Mouse (Mus musculus): ENCODE results near the gene Itgb6. TPM values are rescaled to one million over a fixed set of nuclear protein-coding genes. Genes with fewer than 3 reads are reported as not detected.

The Itgb6 gene
- total and polyA plus RNA-seq, 3 experiments, result not detected

GRCm38 (mm10) chr2:60697530-60697929 is 24.9 kb downstream of the Itgb6 start:
- H3K79me2 ChIP-seq (replicated peaks; ENCODE audit: control insufficient read depth, extremely low read depth, insufficient read depth, poor library complexity, severe bottlenecking), result no peaks in the 10 kb centered on the region
- H3K9ac ChIP-seq (ENCODE audit: insufficient read depth, low read depth), result no peak overlapping the region
- H3K27ac ChIP-seq (ENCODE audit: insufficient read depth, low read depth), result no peak overlapping the region
- H3K27me3 ChIP-seq (replicated peaks), result no peaks in the 10 kb centered on the region
- DNase-seq (ENCODE audit: extremely low read depth), result no peak
- TF ChIP-seq IRF4 (IDR thresholded peaks at IDR 0.05; ENCODE audit: low read depth, low read length), result no peak
- TF ChIP-seq BHLHE40 (IDR thresholded peaks at IDR 0.05; ENCODE audit: low read depth, low read length), result no peak
- TF ChIP-seq POLR2AphosphoS2 (IDR thresholded peaks at IDR 0.05; ENCODE audit: low read depth, low read length), result no peak
- TF ChIP-seq ZNF384 (IDR thresholded peaks at IDR 0.05; ENCODE audit: low read depth, low read length), result no peak
- TF ChIP-seq SIN3A (IDR thresholded peaks at IDR 0.05; ENCODE audit: low read length), result no peak
- no peak for TF ChIP-seq RAD21 (IDR thresholded peaks at IDR 0.05; ENCODE audit: low read depth, low read length)
- TF ChIP-seq CTCF (conservative IDR thresholded peaks at IDR 0.05 in 1 of 2, IDR thresholded peaks at IDR 0.05 in 1 of 2; ENCODE audit: low read depth in 2 of 2, low read length in 2 of 2), result no peak
- no peak for TF ChIP-seq POLR2A (IDR thresholded peaks at IDR 0.05; ENCODE audit: low read depth, low read length)
- TF ChIP-seq TCF12 (IDR thresholded peaks at IDR 0.05; ENCODE audit: low read depth, low read length), result no peak
- no peak for TF ChIP-seq RCOR1 (conservative IDR thresholded peaks at IDR 0.05; ENCODE audit: low read depth, low read length)
- no peak for TF ChIP-seq CHD2 (IDR thresholded peaks at IDR 0.05; ENCODE audit: low read length)
- TF ChIP-seq E2F4 (IDR thresholded peaks at IDR 0.05; ENCODE audit: insufficient replicate concordance, low read depth, low read length), result no peak
- no peak for TF ChIP-seq KAT2A (IDR thresholded peaks at IDR 0.05; ENCODE audit: insufficient replicate concordance, low read length)
- H3K36me3 ChIP-seq (replicated peaks in 1 of 2; ENCODE audit: control insufficient read depth in 1 of 2, insufficient read depth in 1 of 2, low read length in 1 of 2), result no peaks in the 10 kb centered on the region
- no peaks in the 10 kb centered on the region for H3K9me3 ChIP-seq (replicated peaks; ENCODE audit: low read length)
- in situ Hi-C loops (cut with MboI; ENCODE audit: low pct_ligation_motif_present, low pct_unique_long_range_greater_than_20kb, low sequenced_read_pairs) (no loop called here), dilution Hi-C loops (cut with MboI; ENCODE audit: extremely low pct_ligation_motif_present, extremely low pct_unique_long_range_greater_than_20kb, low sequenced_read_pairs) (no loop called here)
- peaks cover 6 to 17% of the 10 kb centered on the region in 2 experiments; a peak in 3 of 4 replicates for H3K4me1 ChIP-seq (ENCODE audit: control insufficient read depth in 1 of 2, insufficient read depth in 2 of 2)
- H3K4me3 ChIP-seq (replicated peaks in 1 of 3; ENCODE audit: low read depth in 2 of 3, low read length in 2 of 3, poor library complexity in 1 of 3), result no peak overlapping the region
- H3K4me2 ChIP-seq (ENCODE audit: insufficient read depth, low read depth, poor library complexity, severe bottlenecking), result no peak overlapping the region

GRCm38 (mm10) chr2:60696559-60696958 is 25.9 kb downstream of the Itgb6 start:
- Histone ChIP-seq H3K79me2 (replicated peaks; ENCODE audit: control insufficient read depth, extremely low read depth, insufficient read depth, poor library complexity, severe bottlenecking) (no peaks in the 10 kb centered on the region), H3K4me3 (replicated peaks in 1 of 3; ENCODE audit: low read depth in 2 of 3, low read length in 2 of 3, poor library complexity in 1 of 3) (no peak overlapping the region), H3K4me1 (ENCODE audit: control insufficient read depth in 1 of 2, insufficient read depth in 2 of 2) (peaks cover 6 to 17% of the 10 kb centered on the region in 2 experiments; a peak in 3 of 4 replicates), H3K27me3 (replicated peaks) (no peaks in the 10 kb centered on the region), H3K27ac (ENCODE audit: insufficient read depth, low read depth) (no peak overlapping the region), H3K9ac (ENCODE audit: insufficient read depth, low read depth) (no peak overlapping the region), H3K4me2 (ENCODE audit: insufficient read depth, low read depth, poor library complexity, severe bottlenecking) (no peak overlapping the region), H3K36me3 (replicated peaks in 1 of 2; ENCODE audit: control insufficient read depth in 1 of 2, insufficient read depth in 1 of 2, low read length in 1 of 2) (no peaks in the 10 kb centered on the region), H3K9me3 (replicated peaks; ENCODE audit: low read length) (no peaks in the 10 kb centered on the region)
- no peak for DNase-seq (ENCODE audit: extremely low read depth)
- TF ChIP-seq MAX (IDR thresholded peaks at IDR 0.05; ENCODE audit: low read length), result no peak
- no peak for TF ChIP-seq E2F4 (IDR thresholded peaks at IDR 0.05; ENCODE audit: insufficient replicate concordance, low read depth, low read length)
- no peak for TF ChIP-seq ZKSCAN1 (IDR thresholded peaks at IDR 0.05; ENCODE audit: borderline replicate concordance, low read depth, low read length)
- in situ Hi-C loops (cut with MboI; ENCODE audit: low pct_ligation_motif_present, low pct_unique_long_range_greater_than_20kb, low sequenced_read_pairs) (no loop called here), dilution Hi-C loops (cut with MboI; ENCODE audit: extremely low pct_ligation_motif_present, extremely low pct_unique_long_range_greater_than_20kb, low sequenced_read_pairs) (no loop called here)

GRCm38 (mm10) chr2:60695706-60696105 is 26.7 kb downstream of the Itgb6 start:
- H3K4me1 ChIP-seq (ENCODE audit: control insufficient read depth in 1 of 2, insufficient read depth in 2 of 2), result peaks cover 6 to 17% of the 10 kb centered on the region in 2 experiments; a peak in 3 of 4 replicates
- DNase-seq (ENCODE audit: extremely low read depth), result no peak
- in situ Hi-C loops (cut with MboI; ENCODE audit: low pct_ligation_motif_present, low pct_unique_long_range_greater_than_20kb, low sequenced_read_pairs), result no loop called here
- no peaks in the 10 kb centered on the region for H3K9me3 ChIP-seq (replicated peaks; ENCODE audit: low read length)
- H3K27ac ChIP-seq (ENCODE audit: insufficient read depth, low read depth), result no peak overlapping the region
- no peaks in the 10 kb centered on the region for H3K27me3 ChIP-seq (replicated peaks)
- dilution Hi-C loops (cut with MboI; ENCODE audit: extremely low pct_ligation_motif_present, extremely low pct_unique_long_range_greater_than_20kb, low sequenced_read_pairs), result no loop called here
- no peaks in the 10 kb centered on the region for H3K79me2 ChIP-seq (replicated peaks; ENCODE audit: control insufficient read depth, extremely low read depth, insufficient read depth, poor library complexity, severe bottlenecking)
- H3K36me3 ChIP-seq (replicated peaks in 1 of 2; ENCODE audit: control insufficient read depth in 1 of 2, insufficient read depth in 1 of 2, low read length in 1 of 2), result no peaks in the 10 kb centered on the region
- no peak overlapping the region for H3K4me2 ChIP-seq (ENCODE audit: insufficient read depth, low read depth, poor library complexity, severe bottlenecking)
- no peak overlapping the region for H3K4me3 ChIP-seq (replicated peaks in 1 of 3; ENCODE audit: low read depth in 2 of 3, low read length in 2 of 3, poor library complexity in 1 of 3)
- no peak overlapping the region for H3K9ac ChIP-seq (ENCODE audit: insufficient read depth, low read depth)
- TF ChIP-seq CTCF (conservative IDR thresholded peaks at IDR 0.05 in 1 of 2, IDR thresholded peaks at IDR 0.05 in 1 of 2; ENCODE audit: low read depth in 2 of 2, low read length in 2 of 2) (no peak), USF1 (IDR thresholded peaks at IDR 0.05; ENCODE audit: low read depth, low read length) (no peak), MYC (IDR thresholded peaks at IDR 0.05; ENCODE audit: low read depth, low read length) (no peak), MAX (IDR thresholded peaks at IDR 0.05; ENCODE audit: low read length) (no peak), GABPA (IDR thresholded peaks at IDR 0.05; ENCODE audit: insufficient replicate concordance, low read depth, low read length) (no peak), TBP (conservative IDR thresholded peaks at IDR 0.05; ENCODE audit: low read depth, low read length) (no peak), CHD2 (IDR thresholded peaks at IDR 0.05; ENCODE audit: low read length) (no peak), MXI1 (IDR thresholded peaks at IDR 0.05; ENCODE audit: low read depth, low read length) (no peak), ZC3H11A (IDR thresholded peaks at IDR 0.05; ENCODE audit: low read depth, low read length) (no peak), IRF4 (IDR thresholded peaks at IDR 0.05; ENCODE audit: low read depth, low read length) (no peak), NRF1 (IDR thresholded peaks at IDR 0.05; ENCODE audit: low read depth, low read length) (no peak), MEF2A (IDR thresholded peaks at IDR 0.05; ENCODE audit: borderline replicate concordance, low read depth, low read length) (no peak), ELF1 (IDR thresholded peaks at IDR 0.05; ENCODE audit: low read depth, low read length) (no peak), TCF12 (IDR thresholded peaks at IDR 0.05; ENCODE audit: low read depth, low read length) (no peak), KAT2A (IDR thresholded peaks at IDR 0.05; ENCODE audit: insufficient replicate concordance, low read length) (no peak), HCFC1 (IDR thresholded peaks at IDR 0.05; ENCODE audit: low read depth, low read length) (no peak), ZKSCAN1 (IDR thresholded peaks at IDR 0.05; ENCODE audit: borderline replicate concordance, low read depth, low read length) (no peak), E2F4 (IDR thresholded peaks at IDR 0.05; ENCODE audit: insufficient replicate concordance, low read depth, low read length) (no peak)

All from CH12.LX (cell line).